Mouse (Mus musculus) heart, postnatal 36 days (tissue): ENCODE measurements around the gene Cxcr6. TPM values are rescaled to one million over a fixed set of nuclear protein-coding genes. Genes with fewer than 3 reads are reported as not detected.

Experiments
- DNase-seq, 2 experiments: peaks; one replicate each; pipeline ENCODE4 v3.0.0; 2021 to 2022
- intact Hi-C: fragments of 180-260 bp; cut with DNase I; formaldehyde crosslinking; loops from one replicate; pipeline ENCODE4 v1.15.1; 2025
- total RNA-seq, 2 experiments: library from RNA; stranded (reverse); gene quantifications; 2 replicates each; pipeline ENCODE4 v1.2.3; 2021

Cxcr6 gene
- total RNA-seq, 2 experiments from 2014 or later: not detected

DNA sequence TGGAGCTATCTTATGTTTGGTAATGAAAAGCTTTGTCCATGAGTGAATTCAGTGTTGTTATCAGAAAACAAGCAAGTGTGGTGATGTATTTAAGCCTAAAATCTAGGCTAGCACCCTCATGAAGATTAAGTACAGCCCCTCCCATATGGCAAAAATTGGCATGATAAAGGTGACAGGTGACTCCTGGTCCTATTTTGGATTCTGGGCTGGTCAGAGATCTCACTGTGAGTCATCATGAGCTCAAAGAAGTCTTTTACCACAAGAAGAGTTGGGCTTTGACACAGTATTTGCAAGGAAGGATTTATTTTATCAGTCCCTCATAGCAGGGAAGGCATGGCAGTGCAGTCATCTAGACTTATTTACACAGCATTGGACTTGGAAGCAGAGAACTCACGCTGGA, 9.7 kb downstream of the Cxcr6 start:
- intact Hi-C loops: no loop called here
- DNase-seq: no peak

DNA sequence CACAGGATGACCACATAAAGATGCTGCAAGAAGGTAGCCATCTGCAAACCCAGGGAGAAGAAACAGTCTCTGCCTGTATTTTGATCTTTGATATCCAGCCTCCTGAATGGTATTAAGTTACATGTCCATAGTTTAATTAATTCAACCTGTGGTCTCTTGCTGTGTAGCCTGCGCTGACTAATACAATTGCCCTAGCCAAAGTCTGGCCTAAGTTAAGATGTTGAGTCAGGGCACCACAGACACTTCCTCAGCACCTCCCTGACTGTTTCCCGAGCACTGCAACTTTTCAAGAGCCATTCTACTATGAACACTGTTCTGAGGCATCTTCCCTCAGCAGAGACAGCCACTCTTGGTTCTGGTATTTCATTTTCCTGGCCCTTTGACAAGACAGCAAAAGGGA, 12.3 kb downstream of the Cxcr6 start:
- DNase-seq: no peak
- intact Hi-C loops: no loop called here

DNA sequence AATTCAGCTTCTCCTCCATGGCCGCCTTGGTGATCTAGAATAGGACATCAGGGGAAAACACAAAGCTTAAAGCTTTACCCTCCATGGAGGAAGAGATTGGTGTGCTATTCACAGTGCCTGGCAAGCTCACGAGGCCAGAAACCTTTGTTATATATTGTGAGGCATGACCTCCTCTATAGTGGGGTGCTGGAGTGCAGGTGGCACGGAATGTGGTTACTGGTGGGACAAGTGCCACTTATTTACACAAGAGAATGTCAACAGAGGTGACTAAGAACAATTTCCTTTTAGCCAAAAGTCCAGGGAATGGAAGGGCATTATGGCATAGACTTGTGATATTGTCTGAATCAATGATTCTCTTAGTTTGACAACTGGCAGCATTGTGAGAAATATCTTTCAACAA, 20.4 kb downstream of the Cxcr6 start:
- DNase-seq: no peak
- intact Hi-C loops: no loop called here

GRCm38 (mm10) chr9:123828916-123829315, 22.6 kb downstream of the Cxcr6 start:
- intact Hi-C loops: no loop called here
- DNase-seq: no peak

DNA sequence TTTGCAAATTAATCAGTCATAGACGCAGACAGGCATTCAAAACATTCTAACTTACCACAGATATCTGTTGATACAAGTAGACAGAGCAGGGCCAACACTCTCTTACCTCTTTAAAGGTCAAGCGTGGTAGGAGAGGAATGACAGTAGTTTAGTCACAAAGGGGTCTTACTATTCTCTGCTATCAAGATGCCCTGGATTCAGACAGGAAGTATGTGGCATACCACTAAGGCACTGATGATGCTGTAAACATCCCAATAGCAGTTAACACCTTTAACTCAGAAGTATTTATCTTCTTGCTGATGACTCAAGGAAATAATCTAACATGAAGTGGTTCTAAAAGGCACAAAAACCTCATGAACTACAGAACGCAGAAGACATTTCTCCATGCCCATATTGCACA, 29.6 kb downstream of the Cxcr6 start:
- no peak for DNase-seq
- intact Hi-C loops: no loop called here

- intact Hi-C loops: no loop called here
- DNase-seq: no peak
Measured at GRCm38 (mm10) chr9:123840243-123840642, 34.0 kb downstream of the Cxcr6 start.

GRCm38 (mm10) chr9:123844468-123844867, 38.2 kb downstream of the Cxcr6 start:
- DNase-seq: peak in 1 of 2 experiments; percentile 17

DNA sequence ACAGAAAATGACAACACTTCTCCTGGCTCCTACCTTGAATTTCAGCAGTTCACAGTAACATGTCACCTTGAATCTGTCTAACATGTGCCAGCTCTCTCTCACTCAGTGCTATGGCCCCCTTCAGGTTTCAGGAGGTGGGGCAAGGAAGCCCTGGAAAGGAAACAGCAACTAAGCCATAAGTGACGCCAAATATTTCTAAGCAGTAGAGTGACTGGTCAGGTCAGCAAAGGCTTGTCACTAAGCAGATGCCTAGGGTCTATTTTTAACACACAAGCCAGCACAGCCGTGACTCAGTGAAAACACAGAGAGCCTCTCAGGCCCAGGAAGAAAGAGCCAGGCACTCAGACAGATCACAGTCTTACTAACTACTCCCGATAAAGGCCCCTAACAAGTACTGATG, 38.8 kb downstream of the Cxcr6 start:
- intact Hi-C loops: loop anchor here (5.0 kb wide), 1 partner anchor 123 kb away; no protein-coding TSS in a partner anchor
- peak in 1 of 2 experiments; percentile 40 for DNase-seq

More at GRCm38 (mm10) chr9:123844468-123844867, 38.2 kb downstream of the Cxcr6 start:
- intact Hi-C loops: no loop called here

- no peak for DNase-seq
- intact Hi-C loops: loop anchor here (5.0 kb wide), 1 partner anchor 124 kb away; no protein-coding TSS in a partner anchor
Measured at GRCm38 (mm10) chr9:123846490-123846889, 40.2 kb downstream of the Cxcr6 start.

DNA sequence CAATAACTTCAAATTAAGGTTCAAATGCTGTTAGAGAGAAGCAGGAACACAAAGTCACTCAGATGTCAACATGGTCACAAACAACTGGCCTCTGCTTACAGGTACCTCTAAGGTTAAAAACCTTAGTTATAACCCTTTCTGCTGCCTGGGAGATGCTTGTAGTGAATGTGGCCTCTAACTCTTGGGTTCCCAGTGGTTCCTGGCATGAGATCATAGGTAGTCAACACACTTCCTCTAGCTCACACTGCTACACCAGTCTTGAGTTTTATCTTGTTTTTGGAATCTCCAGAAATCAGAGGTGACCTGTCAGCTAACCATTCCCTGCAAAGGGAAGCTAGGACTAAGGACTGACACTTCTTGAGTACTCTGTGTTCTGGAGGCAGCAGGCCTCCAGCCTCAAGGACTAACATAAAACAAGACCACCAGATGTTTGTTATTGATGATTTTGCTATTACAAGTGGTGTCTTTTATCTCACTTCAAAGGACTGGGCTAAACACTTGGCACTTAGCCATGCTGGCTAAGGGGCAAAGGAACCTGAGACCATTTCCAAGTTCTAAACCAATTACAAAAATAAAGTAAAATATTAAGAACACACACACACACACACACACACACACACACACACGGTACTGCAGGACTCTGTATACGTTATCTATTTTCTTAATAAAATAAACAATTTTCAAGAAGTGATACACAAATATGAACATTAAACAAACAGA, 43.9 kb downstream of the Cxcr6 start:
- intact Hi-C loops: loop anchor here (5.0 kb wide), 1 partner anchor 128 kb away; no protein-coding TSS in a partner anchor
- peak in 1 of 2 experiments; percentile 19 for DNase-seq

GRCm38 (mm10) chr9:123850705-123851061, 44.4 kb downstream of the Cxcr6 start:
- peak; percentile 31 to 46 for DNase-seq
- intact Hi-C loops: no loop called here

DNA sequence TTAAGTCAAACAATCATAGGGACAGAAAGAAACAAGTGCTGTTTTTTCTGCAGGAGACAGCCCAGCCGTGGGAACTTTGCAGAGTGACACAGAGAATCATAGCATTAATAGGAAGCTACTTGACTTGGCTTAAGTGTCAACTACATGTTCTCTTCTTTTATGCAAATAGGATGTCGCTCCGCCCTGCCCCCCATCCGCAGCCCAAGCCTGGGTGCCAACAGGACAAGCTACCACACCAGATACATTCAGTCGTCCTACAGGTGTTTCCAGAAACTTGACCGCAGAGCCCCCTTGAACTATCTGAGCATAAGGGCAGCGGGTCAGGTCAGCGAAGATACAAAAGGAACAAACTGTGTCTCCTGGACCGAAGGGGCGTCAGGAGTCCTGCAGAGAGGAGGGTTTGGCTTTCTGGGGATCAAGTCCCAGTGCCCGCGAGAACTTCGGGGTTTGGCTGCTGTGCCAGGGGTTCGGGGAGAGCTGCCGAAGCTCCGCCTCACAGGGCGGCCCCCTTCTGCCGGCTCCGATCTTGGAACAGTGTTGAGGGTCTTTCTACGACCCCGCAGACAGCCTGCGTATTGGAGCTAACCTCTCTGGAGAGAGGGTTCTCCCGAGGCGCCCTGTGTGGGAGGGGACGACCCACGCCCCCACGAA, 44.9 kb downstream of the Cxcr6 start:
- DNase-seq: peak in 1 of 2 experiments; percentile 62
- intact Hi-C loops: no loop called here

DNA sequence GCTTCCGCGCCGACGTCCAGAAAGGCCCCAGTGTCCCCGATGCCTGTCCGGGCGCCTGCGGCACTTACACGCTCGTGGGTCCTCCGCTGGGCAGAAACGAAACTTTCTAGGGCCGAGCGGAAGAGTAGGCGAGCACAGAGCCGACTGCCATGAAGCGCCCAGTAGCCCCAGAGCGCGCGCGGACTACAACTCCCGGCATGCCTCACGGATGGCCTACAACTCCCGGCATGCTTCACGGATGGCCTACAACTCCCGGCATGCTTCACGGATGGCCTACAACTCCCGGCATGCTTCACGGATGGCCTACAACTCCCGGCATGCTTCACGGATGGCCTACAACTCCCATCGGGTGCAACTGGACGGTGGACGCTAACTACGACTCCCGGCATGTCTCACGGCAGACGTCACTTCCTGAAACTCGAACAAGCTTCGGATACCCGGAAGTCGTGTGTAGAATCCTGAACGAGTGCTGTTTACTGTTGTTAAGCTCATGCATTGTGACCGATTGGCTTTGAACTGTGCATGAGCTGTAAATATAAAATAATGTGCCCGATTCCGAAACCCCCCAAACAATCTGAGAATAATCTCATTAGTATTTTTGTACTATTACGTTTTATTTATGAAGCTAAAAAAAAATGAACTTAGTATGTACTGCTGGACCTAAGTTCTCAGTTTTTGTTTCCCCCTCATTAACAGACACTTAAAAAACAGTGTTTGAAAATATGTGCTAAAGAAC, 45.6 kb downstream of the Cxcr6 start, which contains the start of gene Fyco1:
Gene Fyco1, minus strand, starts transcription at position 187 of the 736 bp plus-strand sequence.
- DNase-seq: peak; percentile 93
- intact Hi-C loops: no loop called here

GRCm38 (mm10) chr9:123852449-123853390, 46.4 kb downstream of the Cxcr6 start:
- no peak for DNase-seq
- intact Hi-C loops: no loop called here

- intact Hi-C loops: no loop called here
- DNase-seq: no peak
Measured at GRCm38 (mm10) chr9:123856836-123857235, 50.6 kb downstream of the Cxcr6 start.

Other genes starting within 250 kb of the Cxcr6 start
- not detected for gene Slc6a20b, start 173.9 kb upstream of the Cxcr6 start, total RNA-seq
- not detected for gene Ccr9, start 128.0 kb upstream of the Cxcr6 start, total RNA-seq
- gene Slc6a20a, start 127.6 kb upstream of the Cxcr6 start, total RNA-seq: not detected
- 10 to 100 TPM; 42.6 to 42.7 TPM for gene Lztfl1, start 88.8 kb upstream of the Cxcr6 start, total RNA-seq
- 100 to 1,000 TPM; 273 to 277 TPM for gene Fyco1, start 45.4 kb downstream of the Cxcr6 start, total RNA-seq
- gene Xcr1, start 55.6 kb downstream of the Cxcr6 start, total RNA-seq: not detected
- 1 to 10 TPM; 1.1 to 1.3 TPM for gene Ccr1, start 162.2 kb downstream of the Cxcr6 start, total RNA-seq
- not detected for gene Ccr1l1, start 171.9 kb downstream of the Cxcr6 start, total RNA-seq
- gene Ccr3, start 215.5 kb downstream of the Cxcr6 start, total RNA-seq: not detected